ENCODE assay signal across 8 mouse cellular contexts in the genomic region with DNA sequence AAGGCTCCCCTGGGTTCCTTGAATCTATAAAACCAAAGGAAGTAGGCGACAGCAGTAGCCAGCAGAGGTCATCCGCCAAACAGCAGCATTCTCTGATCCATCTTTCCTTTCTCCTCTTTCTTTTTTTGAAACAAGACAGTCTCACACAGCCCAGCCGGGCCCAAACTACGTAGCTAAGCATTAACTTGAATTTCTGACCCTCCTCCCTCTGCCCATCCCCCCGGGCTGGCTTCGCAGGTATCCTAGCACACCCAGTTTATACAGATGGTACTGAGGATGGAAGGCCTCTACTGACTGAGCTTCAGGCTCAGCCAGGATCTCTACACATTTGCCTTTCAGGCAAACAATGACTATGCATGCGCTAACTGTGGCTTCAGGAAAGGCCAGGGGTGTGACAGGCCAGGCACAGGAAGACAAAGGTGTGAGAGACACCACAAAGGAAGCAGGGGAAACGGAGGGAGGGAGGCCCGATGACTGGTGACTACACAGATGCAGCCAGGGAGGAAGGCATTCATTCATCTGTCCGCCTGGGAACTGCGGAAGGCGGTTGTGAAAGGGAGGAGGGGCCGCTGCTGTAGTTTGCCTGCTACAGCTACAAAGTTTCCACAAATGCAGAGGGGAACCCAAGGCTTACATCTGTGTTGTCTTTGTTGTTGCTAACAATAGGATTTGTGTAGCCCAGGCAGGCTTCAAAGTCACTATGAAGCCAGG. TPM values are rescaled to one million over a fixed set of nuclear protein-coding genes. Genes with fewer than 3 reads are reported as not detected.
A peak's percentile ranks its signal among the peaks of the same experiment; 100 is the strongest.
DNase-seq lines count a peak whose midpoint lies in the region; ATAC-seq and TF ChIP-seq lines count a peak whose summit lies in the region.

No protein-coding gene starts in this region.

- no peak overlapping the region for H3K4me3 ChIP-seq in neural tube, embryonic 11.5 days (ENCODE audit: low read depth, low read length)
- H3K4me3 ChIP-seq in forebrain, postnatal 0 days (ENCODE audit: low read depth, low read length): no peak overlapping the region
- H3K4me3 ChIP-seq in kidney, embryonic 15.5 days (replicated peaks): no peak overlapping the region
- H3K4me3 ChIP-seq in midbrain, embryonic 13.5 days (replicated peaks): no peak overlapping the region

- H3K4me2 ChIP-seq in neural tube, embryonic 11.5 days (ENCODE audit: low read depth): no peak overlapping the region
- no peak overlapping the region for H3K4me2 ChIP-seq in forebrain, postnatal 0 days (ENCODE audit: low read depth)
- H3K4me2 ChIP-seq in kidney, embryonic 15.5 days: no peak overlapping the region
- H3K4me2 ChIP-seq in midbrain, embryonic 13.5 days (replicated peaks): 0 out of 2 replicates have a peak overlapping the region, but pooled peaks have one; percentile 7

- 32% methylated on average over 13 of the region's 13 CpGs for WGBS in neural tube, embryonic 11.5 days
- WGBS in forebrain, postnatal 0 days: 25% methylated on average over 13 of the region's 13 CpGs
- WGBS in kidney, embryonic 15.5 days: 32% methylated on average over 13 of the region's 13 CpGs
- 25% methylated on average over 13 of the region's 13 CpGs for WGBS in midbrain, embryonic 13.5 days

- peak overlapping the region; percentile 23 for H3K9ac ChIP-seq in neural tube, embryonic 11.5 days (ENCODE audit: low read length)
- no peak overlapping the region for H3K9ac ChIP-seq in forebrain, postnatal 0 days
- 0 out of 2 replicates have a peak overlapping the region, but pooled peaks have one; percentile 21 for H3K9ac ChIP-seq in kidney, embryonic 15.5 days
- H3K9ac ChIP-seq in midbrain, embryonic 13.5 days (replicated peaks): peak overlapping the region; percentile 57

- peaks cover 18% of the 10 kb centered on the region for H3K36me3 ChIP-seq in neural tube, embryonic 11.5 days (ENCODE audit: control insufficient read depth, insufficient read depth, low read length)
- H3K36me3 ChIP-seq in forebrain, postnatal 0 days (ENCODE audit: insufficient read depth): peaks cover 30% of the 10 kb centered on the region
- peaks cover 55% of the 10 kb centered on the region for H3K36me3 ChIP-seq in kidney, embryonic 15.5 days
- peaks cover 45% of the 10 kb centered on the region for H3K36me3 ChIP-seq in midbrain, embryonic 13.5 days

- H3K27me3 ChIP-seq in neural tube, embryonic 11.5 days (ENCODE audit: control insufficient read depth, insufficient read depth, low read length): no peaks in the 10 kb centered on the region
- no peaks in the 10 kb centered on the region for H3K27me3 ChIP-seq in forebrain, postnatal 0 days (ENCODE audit: insufficient read depth, low read length)
- no peaks in the 10 kb centered on the region for H3K27me3 ChIP-seq in kidney, embryonic 15.5 days
- H3K27me3 ChIP-seq in midbrain, embryonic 13.5 days: no peaks in the 10 kb centered on the region

- TF ChIP-seq CTCF in forebrain, postnatal 0 days (IDR thresholded peaks at IDR 0.05; ENCODE audit: low read depth): no peak

- DNase-seq in neural tube, embryonic 11.5 days (ENCODE audit: low spot score): peak; percentile 46
- no peak for DNase-seq in neural tube, embryonic 10.5 days (ENCODE audit: extremely low spot score, low spot score)
- DNase-seq in forebrain, postnatal 0 days: no peak
- no peak for DNase-seq in c-Kit-positive CD71-positive TER-119-positive erythroid progenitor cells, embryonic 14.5 days (ENCODE audit: low spot score)
- no peak for DNase-seq in cerebellum, adult 11 months
- DNase-seq in yolk sac, embryonic 10.5 days (ENCODE audit: low spot score): no peak

- H3K27ac ChIP-seq in neural tube, embryonic 11.5 days (ENCODE audit: low read depth, low read length): 0 out of 2 replicates have a peak overlapping the region, but pooled peaks have one; percentile 68
- 0 out of 2 replicates have a peak overlapping the region, but pooled peaks have one; percentile 35 for H3K27ac ChIP-seq in forebrain, postnatal 0 days (ENCODE audit: low read depth, low read length)
- peak overlapping the region; percentile 86 for H3K27ac ChIP-seq in kidney, embryonic 15.5 days
- H3K27ac ChIP-seq in midbrain, embryonic 13.5 days: peak overlapping the region; percentile 73

- H3K9me3 ChIP-seq in neural tube, embryonic 11.5 days (ENCODE audit: control insufficient read depth, low read length): no peaks in the 10 kb centered on the region
- no peaks in the 10 kb centered on the region for H3K9me3 ChIP-seq in forebrain, postnatal 0 days (ENCODE audit: low read length)
- no peaks in the 10 kb centered on the region for H3K9me3 ChIP-seq in kidney, embryonic 15.5 days (replicated peaks)
- H3K9me3 ChIP-seq in midbrain, embryonic 13.5 days: no peaks in the 10 kb centered on the region

- ATAC-seq in neural tube, embryonic 11.5 days (ENCODE audit: insufficient read depth, low FRiP score, low TSS enrichment): no peak
- ATAC-seq in forebrain, postnatal 0 days: no peak
- peak; percentile 10; the same call in 1 of the 2 replicates for ATAC-seq in kidney, embryonic 15.5 days (replicated peaks; ENCODE audit: low FRiP score)
- ATAC-seq in midbrain, embryonic 13.5 days: no peak

- H3K4me1 ChIP-seq in neural tube, embryonic 11.5 days (ENCODE audit: control insufficient read depth, insufficient read depth, low read length): peaks cover 12% of the 10 kb centered on the region; the same call in 1 of the 2 replicates
- H3K4me1 ChIP-seq in forebrain, postnatal 0 days (ENCODE audit: insufficient read depth): 0 out of 2 replicates have a peak, but pooled peaks cover 3% of the 10 kb centered on the region
- peaks cover 35% of the 10 kb centered on the region for H3K4me1 ChIP-seq in kidney, embryonic 15.5 days
- H3K4me1 ChIP-seq in midbrain, embryonic 13.5 days (replicated peaks): peaks cover 36% of the 10 kb centered on the region

RNA-seq across cellular contexts. Expression of gene Fbxl18, which starts 14.3 kb away (rescaled TPM):
- polyA plus RNA-seq in neural tube, embryonic 11.5 days (2014; fragmentation: Nextera tagmentation; extraction: Ambion mirVana): 12.2 and 13.7 TPM in 2 replicates
- total RNA-seq in forebrain, postnatal 0 days (2014; rRNA removed): 24.9 and 38.0 TPM in 2 replicates
- polyA plus RNA-seq in forebrain, postnatal 0 days (2015; fragmentation: Nextera tagmentation; extraction: Ambion mirVana): 14.9 and 27.0 TPM in 2 replicates
- polyA plus RNA-seq in kidney, embryonic 15.5 days (2015; fragmentation: Nextera tagmentation; extraction: Ambion mirVana): 16.7 and 17.8 TPM in 2 replicates
- polyA plus RNA-seq in midbrain, embryonic 13.5 days (2015; fragmentation: Nextera tagmentation; extraction: Ambion mirVana): 40.1 and 40.4 TPM in 2 replicates

RNA-seq across cellular contexts. Expression of gene Actb, which starts 25.6 kb away (rescaled TPM):
- polyA plus RNA-seq in neural tube, embryonic 11.5 days (2014; fragmentation: Nextera tagmentation; extraction: Ambion mirVana): 15,839 and 16,684 TPM in 2 replicates
- total RNA-seq in forebrain, postnatal 0 days (2014; rRNA removed): 5,288 and 5,744 TPM in 2 replicates
- 19,349 and 21,354 TPM in 2 replicates for polyA plus RNA-seq in forebrain, postnatal 0 days (2015; fragmentation: Nextera tagmentation; extraction: Ambion mirVana)
- 14,718 and 15,443 TPM in 2 replicates for polyA plus RNA-seq in kidney, embryonic 15.5 days (2015; fragmentation: Nextera tagmentation; extraction: Ambion mirVana)
- polyA plus RNA-seq in midbrain, embryonic 13.5 days (2015; fragmentation: Nextera tagmentation; extraction: Ambion mirVana): 15,567 and 17,404 TPM in 2 replicates

Comparison
In these comparisons a context has a peak if more than half of its experiments do, and no peak if none do; other contexts are left out.
1. H3K27ac ChIP-seq: peak in every context shown above with its lines; median percentile 86 in kidney, embryonic 15.5 days; 73 in midbrain, embryonic 13.5 days; 68 in neural tube, embryonic 11.5 days; 35 in forebrain, postnatal 0 days.